Mouse (Mus musculus) forebrain, postnatal 0 days (tissue): ENCODE measurements around the gene Idh1. TPM values are rescaled to one million over a fixed set of nuclear protein-coding genes. Genes with fewer than 3 reads are reported as not detected.

ENCODE experiments used
- ATAC-seq: fragments of 200-750 bp; cut with Nextera tagmentation; 2 replicates; pipeline ENCODE4 v1.8.0; 2017; ENCODE audit warnings: mild to moderate bottlenecking, moderate library complexity
- DNase-seq: peaks from one replicate; pipeline ENCODE4 v3.0.0-alpha.2; 2015
- H3K27ac ChIP-seq: fragments of 300-500 bp; sonication (generic); 2 replicates; pipeline ENCODE4 v1.5.1; 2014; ENCODE audit warnings: low read depth, mild to moderate bottlenecking, antibody characterized with exemption, low read length, moderate library complexity, mixed read lengths
- H3K27me3 ChIP-seq: fragments of 300-500 bp; sonication (generic); 2 replicates; pipeline ENCODE4 v1.6.1; 2014; ENCODE audit warnings: mild to moderate bottlenecking, low read length, mixed read lengths; ENCODE audit not compliant: insufficient read depth
- H3K36me3 ChIP-seq: fragments of 300-500 bp; sonication (generic); 2 replicates; pipeline ENCODE4 v1.6.1; 2014; ENCODE audit warnings: mild to moderate bottlenecking, moderate library complexity; ENCODE audit not compliant: insufficient read depth
- H3K4me1 ChIP-seq: fragments of 300-500 bp; sonication (generic); 2 replicates; pipeline ENCODE4 v1.6.1; 2014; ENCODE audit warnings: antibody characterized with exemption; ENCODE audit not compliant: insufficient read depth
- H3K4me2 ChIP-seq: fragments of 300-500 bp; sonication (generic); 2 replicates; pipeline ENCODE4 v1.6.1; 2014; ENCODE audit warnings: low read depth, mild to moderate bottlenecking, moderate library complexity
- H3K4me3 ChIP-seq: fragments of 300-500 bp; sonication (generic); 2 replicates; pipeline ENCODE4 v1.5.1; 2014; ENCODE audit warnings: low read depth, low read length, mixed read lengths
- H3K9ac ChIP-seq: fragments of 300-500 bp; sonication (generic); 2 replicates; pipeline ENCODE4 v1.6.1; 2014; ENCODE audit warnings: mild to moderate bottlenecking
- H3K9me3 ChIP-seq: fragments of 300-500 bp; sonication (generic); 2 replicates; pipeline ENCODE4 v1.6.1; 2016; ENCODE audit warnings: low read length
- CTCF ChIP-seq: sonication (generic); IDR thresholded peaks from 2 replicates; pipeline ENCODE4 v1.5.1; 2016; ENCODE audit warnings: antibody characterized with exemption, control low read depth, low read depth
- WGBS: fragments of 180-500 bp; shearing (Covaris S2); extraction: QIAGEN DNeasy Blood & Tissue Kit; methylation state at CpG from one replicate; pipeline ENCODE4 v1.1.7; 2014; 5-methylcytosine and 5-hydroxymethylcytosine counted together
- polyA plus RNA-seq: library from polyadenylated mRNA; unstranded; fragments of >200 nt; fragmentation: Nextera tagmentation; extraction: Ambion mirVana; gene quantifications from 2 replicates; pipeline ENCODE4 v1.2.1, GENCODE M21; 2015
- total RNA-seq: library from RNA; depleted of rRNA; stranded (reverse); fragments of >200 nt; gene quantifications from 2 replicates; pipeline ENCODE4 v1.2.3, GENCODE M21; 2014

Idh1 gene
- total and polyA plus RNA-seq, 2 experiments from 2014 or later: 366 to 436 TPM

- H3K9ac ChIP-seq: peak overlapping the region; percentile 87
- peak overlapping the region; percentile 82 for H3K4me3 ChIP-seq
- peak overlapping the region; percentile 47 for H3K4me2 ChIP-seq
- H3K27me3 ChIP-seq: no peaks in the 10 kb centered on the region
- 0 out of 2 replicates have a peak, but pooled peaks cover 11% of the 10 kb centered on the region for H3K36me3 ChIP-seq
- H3K9me3 ChIP-seq: no peaks in the 10 kb centered on the region
- WGBS: 8% methylated on average over 27 of the region's 27 CpGs
- ATAC-seq (peak; percentile 81), DNase-seq (peak; percentile 87)
- peak overlapping the region; percentile 95 for H3K27ac ChIP-seq
- peaks cover 18% of the 10 kb centered on the region for H3K4me1 ChIP-seq
- TF ChIP-seq CTCF: peak; percentile 78
Observed at GRCm38 (mm10) chr1:65178126-65178901, 8.0 kb downstream of the Idh1 start.

GRCm38 (mm10) chr1:65177452-65177851 is 8.8 kb downstream of the Idh1 start:
- WGBS: 31% methylated on average over 3 of the region's 3 CpGs
- no peak overlapping the region for H3K27ac ChIP-seq
- no peak for TF ChIP-seq CTCF

GRCm38 (mm10) chr1:65176912-65177311 is 9.4 kb downstream of the Idh1 start:
- 75% methylated on average over 5 of the region's 5 CpGs for WGBS
- Histone ChIP-seq H3K9me3 (no peaks in the 10 kb centered on the region), H3K27me3 (no peaks in the 10 kb centered on the region), H3K27ac (no peak overlapping the region), H3K36me3 (peaks cover 17% of the 10 kb centered on the region), H3K4me2 (peak overlapping the region; percentile 47; the same call in 1 of the 2 replicates), H3K4me1 (peaks cover 22% of the 10 kb centered on the region), H3K4me3 (no peak overlapping the region), H3K9ac (no peak overlapping the region)
- DNase-seq (no peak), ATAC-seq (no peak)
- TF ChIP-seq CTCF: no peak

More at GRCm38 (mm10) chr1:65177452-65177851, 8.8 kb downstream of the Idh1 start:
- DNase-seq: no peak
- Histone ChIP-seq H3K4me2 (peak overlapping the region; percentile 47), H3K4me1 (peaks cover 19% of the 10 kb centered on the region), H3K4me3 (peak overlapping the region; percentile 82), H3K36me3 (peaks cover 15% of the 10 kb centered on the region), H3K9ac (peak overlapping the region; percentile 87; the same call in 1 of the 2 replicates), H3K27me3 (no peaks in the 10 kb centered on the region), H3K9me3 (no peaks in the 10 kb centered on the region)
- no peak for ATAC-seq

- peak overlapping the region; percentile 23; the same call in 1 of the 2 replicates for H3K4me2 ChIP-seq
- no peak overlapping the region for H3K27ac ChIP-seq
- H3K36me3 ChIP-seq: peaks cover 22% of the 10 kb centered on the region
- no peaks in the 10 kb centered on the region for H3K9me3 ChIP-seq
- peaks cover 22% of the 10 kb centered on the region for H3K4me1 ChIP-seq
- no peaks in the 10 kb centered on the region for H3K27me3 ChIP-seq
- H3K4me3 ChIP-seq: no peak overlapping the region
- no peak for TF ChIP-seq CTCF
- H3K9ac ChIP-seq: no peak overlapping the region
- no peak for ATAC-seq
- whole genome bisulfite sequencing: 78% methylated on average over 4 of the region's 4 CpGs
- DNase-seq: no peak
Observed at GRCm38 (mm10) chr1:65176171-65176570, 10.1 kb downstream of the Idh1 start.

- H3K27ac ChIP-seq: no peak overlapping the region
- no peak for TF ChIP-seq CTCF
- H3K9ac ChIP-seq: no peak overlapping the region
- H3K4me2 ChIP-seq: no peak overlapping the region
- peaks cover 39% of the 10 kb centered on the region for H3K36me3 ChIP-seq
- 87% methylated on average over 2 of the region's 2 CpGs for WGBS
- H3K9me3 ChIP-seq: no peaks in the 10 kb centered on the region
- peaks cover 22% of the 10 kb centered on the region for H3K4me1 ChIP-seq
- H3K27me3 ChIP-seq: no peaks in the 10 kb centered on the region
- ATAC-seq: no peak
- H3K4me3 ChIP-seq: no peak overlapping the region
- DNase-seq: no peak
Observed at GRCm38 (mm10) chr1:65173716-65174115, 12.6 kb downstream of the Idh1 start.

- no peaks in the 10 kb centered on the region for H3K27me3 ChIP-seq
- DNase-seq: no peak
- WGBS: 30% methylated on average over 4 of the region's 4 CpGs
- peaks cover 13% of the 10 kb centered on the region; the same call in 1 of the 2 replicates for H3K4me1 ChIP-seq
- H3K9ac ChIP-seq: no peak overlapping the region
- no peaks in the 10 kb centered on the region for H3K9me3 ChIP-seq
- H3K27ac ChIP-seq: no peak overlapping the region
- H3K36me3 ChIP-seq: peaks cover 58% of the 10 kb centered on the region
- TF ChIP-seq CTCF: no peak
- no peak overlapping the region for H3K4me3 ChIP-seq
- H3K4me2 ChIP-seq: no peak overlapping the region
- peak; percentile 18; the same call in 1 of the 2 replicates for ATAC-seq
Observed at GRCm38 (mm10) chr1:65171579-65171978, 14.7 kb downstream of the Idh1 start.

- Histone ChIP-seq H3K27ac (no peak overlapping the region), H3K4me2 (no peak overlapping the region), H3K9me3 (no peaks in the 10 kb centered on the region), H3K4me3 (no peak overlapping the region), H3K9ac (no peak overlapping the region), H3K36me3 (peaks cover 72% of the 10 kb centered on the region), H3K27me3 (no peaks in the 10 kb centered on the region), H3K4me1 (0 out of 2 replicates have a peak, but pooled peaks cover 5% of the 10 kb centered on the region)
- WGBS: 90% methylated on average over 5 of the region's 5 CpGs
- ATAC-seq (no peak), DNase-seq (no peak)
- no peak for TF ChIP-seq CTCF
Observed at GRCm38 (mm10) chr1:65169947-65170346, 16.4 kb downstream of the Idh1 start.
